Mouse (Mus musculus): ENCODE measurements at regions not wholly inside any gene's neighbourhood (a gene's known extent, or its start where the extent isn't known, plus 50 kb on each side); places are given as distances from the start of the nearest gene placed in this dataset.

- Histone ChIP-seq H3K36me3 (replicated peaks in 1 of 2; ENCODE audit: control insufficient read depth in 1 of 2, insufficient read depth in 1 of 2, low read length in 1 of 2) (no peaks in the 10 kb centered on the region), H3K4me2 (ENCODE audit: insufficient read depth, low read depth, poor library complexity, severe bottlenecking) (no peak overlapping the region), H3K9me3 (replicated peaks; ENCODE audit: low read length) (no peaks in the 10 kb centered on the region), H3K27me3 (replicated peaks) (no peaks in the 10 kb centered on the region), H3K4me3 (replicated peaks in 1 of 3; ENCODE audit: low read depth in 2 of 3, low read length in 2 of 3, poor library complexity in 1 of 3) (no peak overlapping the region), H3K9ac (ENCODE audit: insufficient read depth, low read depth) (no peak overlapping the region), H3K4me1 (ENCODE audit: control insufficient read depth in 1 of 2, insufficient read depth in 2 of 2) (peaks cover 3 to 16% of the 10 kb centered on the region in 2 experiments; a peak in 2 of 4 replicates), H3K79me2 (replicated peaks; ENCODE audit: control insufficient read depth, extremely low read depth, insufficient read depth, poor library complexity, severe bottlenecking) (no peaks in the 10 kb centered on the region), H3K27ac (ENCODE audit: insufficient read depth, low read depth) (no peak overlapping the region)
- in situ Hi-C loops (cut with MboI; ENCODE audit: low pct_ligation_motif_present, low pct_unique_long_range_greater_than_20kb, low sequenced_read_pairs) (no loop called here), dilution Hi-C loops (cut with MboI; ENCODE audit: extremely low pct_ligation_motif_present, extremely low pct_unique_long_range_greater_than_20kb, low sequenced_read_pairs) (no loop called here)
- no peak for TF ChIP-seq USF2 (conservative IDR thresholded peaks at IDR 0.05; ENCODE audit: low read depth, low read length)
- no peak for TF ChIP-seq NELFE (IDR thresholded peaks at IDR 0.05; ENCODE audit: low read depth, low read length)
- peak; percentile 68 for TF ChIP-seq JUN (IDR thresholded peaks at IDR 0.05; ENCODE audit: insufficient read depth, low read depth, low read length)
- TF ChIP-seq JUND (conservative IDR thresholded peaks at IDR 0.05; ENCODE audit: low read depth, low read length), result peak; percentile 88
- TF ChIP-seq MYC (IDR thresholded peaks at IDR 0.05; ENCODE audit: low read depth, low read length), result 0 out of 2 replicates have a peak, but pooled peaks have one; percentile 19
- TF ChIP-seq GABPA (IDR thresholded peaks at IDR 0.05; ENCODE audit: insufficient replicate concordance, low read depth, low read length), result no peak
- TF ChIP-seq EP300 (IDR thresholded peaks at IDR 0.05; ENCODE audit: low read length), result peak; percentile 58; the same call in 1 of the 2 replicates
- TF ChIP-seq MAZ (IDR thresholded peaks at IDR 0.05; ENCODE audit: low read depth, low read length), result no peak
- no peak for TF ChIP-seq MXI1 (IDR thresholded peaks at IDR 0.05; ENCODE audit: low read depth, low read length)
- TF ChIP-seq POLR2A (IDR thresholded peaks at IDR 0.05; ENCODE audit: low read depth, low read length), result no peak
- DNase-seq (ENCODE audit: extremely low read depth), result peak; percentile 8
These were observed 202.7 kb downstream of the Ptprc start for GRCm38 (mm10) chr1:137972620-137973350.

DNA sequence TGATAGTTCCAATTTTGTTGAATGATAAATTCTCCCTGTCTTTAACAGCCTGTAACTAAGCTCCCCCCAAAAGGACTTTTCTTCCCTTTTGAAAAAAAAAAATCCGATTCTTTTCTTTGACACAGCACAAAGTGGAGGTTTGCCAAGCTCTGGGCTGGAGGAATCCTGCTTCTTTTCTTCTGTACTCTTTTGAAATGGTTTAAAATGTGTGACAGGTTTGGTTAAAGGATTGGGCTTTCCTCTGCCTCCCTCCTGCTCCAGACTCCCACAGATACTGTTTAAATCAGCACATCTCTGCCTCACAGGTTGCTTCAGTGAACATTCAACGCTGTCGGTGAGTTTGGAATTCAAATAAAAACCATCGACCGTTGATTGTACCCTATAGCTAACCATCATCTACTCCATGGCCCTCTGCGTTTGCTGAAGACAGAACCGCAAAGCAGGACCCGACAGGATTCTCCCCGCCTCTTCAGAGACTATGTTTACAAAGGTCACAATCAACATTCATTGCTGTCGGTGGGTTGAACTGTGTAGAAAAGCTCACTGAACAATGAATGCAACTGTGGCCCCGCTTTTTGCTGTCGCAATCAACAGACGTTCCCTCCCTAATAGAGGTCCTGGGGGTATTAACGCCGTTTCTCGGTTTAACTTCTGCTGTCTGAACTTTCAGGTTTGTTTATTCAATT is 209.2 kb downstream of the Ptprc start:
- H3K79me2 ChIP-seq (replicated peaks; ENCODE audit: control insufficient read depth, extremely low read depth, insufficient read depth, poor library complexity, severe bottlenecking), result no peaks in the 10 kb centered on the region
- peaks cover 4 to 15% of the 10 kb centered on the region in 2 experiments for H3K36me3 ChIP-seq (replicated peaks in 1 of 2; ENCODE audit: control insufficient read depth in 1 of 2, insufficient read depth in 1 of 2, low read length in 1 of 2)
- H3K4me2 ChIP-seq (ENCODE audit: insufficient read depth, low read depth, poor library complexity, severe bottlenecking), result no peak overlapping the region
- H3K9ac ChIP-seq (ENCODE audit: insufficient read depth, low read depth), result no peak overlapping the region
- no peak overlapping the region for H3K4me3 ChIP-seq (replicated peaks in 1 of 3; ENCODE audit: low read depth in 2 of 3, low read length in 2 of 3, poor library complexity in 1 of 3)
- no peak for TF ChIP-seq EP300 (IDR thresholded peaks at IDR 0.05; ENCODE audit: low read length)
- no peak for TF ChIP-seq JUND (conservative IDR thresholded peaks at IDR 0.05; ENCODE audit: low read depth, low read length)
- no peaks in the 10 kb centered on the region for H3K27me3 ChIP-seq (replicated peaks)
- in situ Hi-C loops (cut with MboI; ENCODE audit: low pct_ligation_motif_present, low pct_unique_long_range_greater_than_20kb, low sequenced_read_pairs) (no loop called here), dilution Hi-C loops (cut with MboI; ENCODE audit: extremely low pct_ligation_motif_present, extremely low pct_unique_long_range_greater_than_20kb, low sequenced_read_pairs) (no loop called here)
- no peaks in the 10 kb centered on the region for H3K9me3 ChIP-seq (replicated peaks; ENCODE audit: low read length)
- H3K27ac ChIP-seq (ENCODE audit: insufficient read depth, low read depth), result no peak overlapping the region
- no peak for DNase-seq (ENCODE audit: extremely low read depth)
- H3K4me1 ChIP-seq (ENCODE audit: control insufficient read depth in 1 of 2, insufficient read depth in 2 of 2), result peaks cover under 1 to 2% of the 10 kb centered on the region in 2 experiments; a peak in 2 of 4 replicates

DNA sequence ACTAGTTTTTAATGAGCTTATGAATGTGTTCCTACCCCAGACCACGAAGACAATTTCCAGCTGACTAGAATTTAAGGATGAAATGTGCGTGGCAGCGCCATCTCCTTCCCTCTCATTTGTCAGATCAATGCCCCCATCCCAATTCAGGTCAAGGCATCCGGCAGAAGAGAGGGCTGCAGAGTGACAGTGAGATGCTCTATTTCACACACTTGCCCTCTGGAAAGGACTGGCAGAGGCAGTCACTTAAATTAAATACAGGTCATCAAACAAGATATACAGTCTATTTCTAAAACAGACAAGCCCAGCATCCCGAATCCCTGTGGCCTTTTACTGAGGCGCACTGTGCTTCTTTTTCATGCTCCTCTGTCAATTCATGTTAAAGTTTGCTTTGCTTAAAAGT is 211.9 kb downstream of the Ptprc start:
- no peak for TF ChIP-seq MEF2A (IDR thresholded peaks at IDR 0.05; ENCODE audit: borderline replicate concordance, low read depth, low read length)
- TF ChIP-seq MAFK (IDR thresholded peaks at IDR 0.05; ENCODE audit: insufficient replicate concordance, low read length), result no peak
- no peak for TF ChIP-seq JUN (IDR thresholded peaks at IDR 0.05; ENCODE audit: insufficient read depth, low read depth, low read length)
- TF ChIP-seq ELF1 (IDR thresholded peaks at IDR 0.05; ENCODE audit: low read depth, low read length), result no peak
- TF ChIP-seq TCF12 (IDR thresholded peaks at IDR 0.05; ENCODE audit: low read depth, low read length), result no peak
- TF ChIP-seq CHD1 (IDR thresholded peaks at IDR 0.05; ENCODE audit: low read depth, low read length), result no peak
- no peak for TF ChIP-seq MAZ (IDR thresholded peaks at IDR 0.05; ENCODE audit: low read depth, low read length)
- no peak for TF ChIP-seq UBTF (IDR thresholded peaks at IDR 0.05; ENCODE audit: low read depth, low read length)
- no peak for TF ChIP-seq TBP (conservative IDR thresholded peaks at IDR 0.05; ENCODE audit: low read depth, low read length)
- H3K9me3 ChIP-seq (replicated peaks; ENCODE audit: low read length), result no peaks in the 10 kb centered on the region
- no peak overlapping the region for H3K4me3 ChIP-seq (replicated peaks in 1 of 3; ENCODE audit: low read depth in 2 of 3, low read length in 2 of 3, poor library complexity in 1 of 3)
- dilution Hi-C loops (cut with MboI; ENCODE audit: extremely low pct_ligation_motif_present, extremely low pct_unique_long_range_greater_than_20kb, low sequenced_read_pairs), result no loop called here
- H3K9ac ChIP-seq (ENCODE audit: insufficient read depth, low read depth), result no peak overlapping the region
- no peak for DNase-seq (ENCODE audit: extremely low read depth)
- no peak overlapping the region for H3K4me2 ChIP-seq (ENCODE audit: insufficient read depth, low read depth, poor library complexity, severe bottlenecking)
- no peaks in the 10 kb centered on the region for H3K79me2 ChIP-seq (replicated peaks; ENCODE audit: control insufficient read depth, extremely low read depth, insufficient read depth, poor library complexity, severe bottlenecking)
- no peak overlapping the region for H3K27ac ChIP-seq (ENCODE audit: insufficient read depth, low read depth)
- no peaks in the 10 kb centered on the region for H3K4me1 ChIP-seq (ENCODE audit: control insufficient read depth in 1 of 2, insufficient read depth in 2 of 2)
- no peaks in the 10 kb centered on the region for H3K27me3 ChIP-seq (replicated peaks)
- in situ Hi-C loops (cut with MboI; ENCODE audit: low pct_ligation_motif_present, low pct_unique_long_range_greater_than_20kb, low sequenced_read_pairs), result no loop called here
- H3K36me3 ChIP-seq (replicated peaks in 1 of 2; ENCODE audit: control insufficient read depth in 1 of 2, insufficient read depth in 1 of 2, low read length in 1 of 2), result peaks cover 4 to 17% of the 10 kb centered on the region in 2 experiments
